Mouse (Mus musculus): ENCODE results near the gene a.
"Not testable (repeated sequence)": the region's sequence is repeated elsewhere in the genome, so short reads cannot be mapped to it uniquely, and the experiment has no call there.

The a gene

GRCm38 (mm10) chr2:154899412-154899811 lies 108.2 kb downstream of the a start:
- in situ Hi-C loops (cut with MboI; ENCODE audit: low pct_unique_long_range_greater_than_20kb in 1 of 2, low sequenced_read_pairs in 2 of 2, unreplicated experiment in 1 of 2): not testable (repeated sequence)

GRCm38 (mm10) chr2:154902111-154902510 lies 110.9 kb downstream of the a start:
- in situ Hi-C loops (cut with MboI; ENCODE audit: low pct_unique_long_range_greater_than_20kb in 1 of 2, low sequenced_read_pairs in 2 of 2, unreplicated experiment in 1 of 2): loop anchor here in 1 of 2 experiments (10.0 kb wide), 1 partner anchor 477 kb away; no protein-coding TSS in a partner anchor

DNA sequence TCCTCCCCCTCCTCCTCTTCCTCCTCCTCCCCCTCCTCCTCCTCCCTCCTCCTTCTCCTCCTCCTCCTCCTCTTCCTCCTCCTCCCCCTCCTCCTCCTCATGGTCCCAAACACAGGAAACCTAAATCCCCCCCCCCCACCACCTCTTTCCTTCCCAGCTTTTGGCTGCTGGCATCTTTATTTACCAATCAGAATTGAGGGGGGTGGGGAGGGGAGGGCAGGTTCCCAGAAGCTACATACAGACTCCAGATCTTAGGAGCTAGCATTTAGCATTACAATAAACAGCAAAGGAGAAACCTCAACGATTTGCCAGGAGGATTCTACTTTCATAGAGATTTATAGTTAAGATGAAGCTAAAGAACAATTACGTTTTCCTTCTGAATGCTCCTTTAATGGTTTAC lies 114.6 kb downstream of the a start:
- in situ Hi-C loops (cut with MboI; ENCODE audit: low pct_unique_long_range_greater_than_20kb in 1 of 2, low sequenced_read_pairs in 2 of 2, unreplicated experiment in 1 of 2): loop anchor here in 1 of 2 experiments (10.0 kb wide), 1 partner anchor 481 kb away; no protein-coding TSS in a partner anchor

GRCm38 (mm10) chr2:154908223-154908622 lies 117.0 kb downstream of the a start:
- in situ Hi-C loops (cut with MboI; ENCODE audit: low pct_unique_long_range_greater_than_20kb in 1 of 2, low sequenced_read_pairs in 2 of 2, unreplicated experiment in 1 of 2): loop anchor here in 1 of 2 experiments (10.0 kb wide), 1 partner anchor 483 kb away; no protein-coding TSS in a partner anchor

- in situ Hi-C loops (cut with MboI; ENCODE audit: low pct_unique_long_range_greater_than_20kb in 1 of 2, low sequenced_read_pairs in 2 of 2, unreplicated experiment in 1 of 2): loop anchor here in 1 of 2 experiments (10.0 kb wide), 1 partner anchor 485 kb away; no protein-coding TSS in a partner anchor
Measured at GRCm38 (mm10) chr2:154909789-154910188, 118.6 kb downstream of the a start.

- in situ Hi-C loops (cut with MboI; ENCODE audit: low pct_unique_long_range_greater_than_20kb in 1 of 2, low sequenced_read_pairs in 2 of 2, unreplicated experiment in 1 of 2): loop anchor here (5.0 kb wide), 1 partner anchor 56 kb away; no protein-coding TSS in a partner anchor
Measured at GRCm38 (mm10) chr2:154915922-154916541, 124.8 kb downstream of the a start.

GRCm38 (mm10) chr2:154916547-154916946 lies 125.3 kb downstream of the a start:
- in situ Hi-C loops (cut with MboI; ENCODE audit: low pct_unique_long_range_greater_than_20kb in 1 of 2, low sequenced_read_pairs in 2 of 2, unreplicated experiment in 1 of 2): loop anchor here (5.0 kb wide), 1 partner anchor 56 kb away; no protein-coding TSS in a partner anchor

DNA sequence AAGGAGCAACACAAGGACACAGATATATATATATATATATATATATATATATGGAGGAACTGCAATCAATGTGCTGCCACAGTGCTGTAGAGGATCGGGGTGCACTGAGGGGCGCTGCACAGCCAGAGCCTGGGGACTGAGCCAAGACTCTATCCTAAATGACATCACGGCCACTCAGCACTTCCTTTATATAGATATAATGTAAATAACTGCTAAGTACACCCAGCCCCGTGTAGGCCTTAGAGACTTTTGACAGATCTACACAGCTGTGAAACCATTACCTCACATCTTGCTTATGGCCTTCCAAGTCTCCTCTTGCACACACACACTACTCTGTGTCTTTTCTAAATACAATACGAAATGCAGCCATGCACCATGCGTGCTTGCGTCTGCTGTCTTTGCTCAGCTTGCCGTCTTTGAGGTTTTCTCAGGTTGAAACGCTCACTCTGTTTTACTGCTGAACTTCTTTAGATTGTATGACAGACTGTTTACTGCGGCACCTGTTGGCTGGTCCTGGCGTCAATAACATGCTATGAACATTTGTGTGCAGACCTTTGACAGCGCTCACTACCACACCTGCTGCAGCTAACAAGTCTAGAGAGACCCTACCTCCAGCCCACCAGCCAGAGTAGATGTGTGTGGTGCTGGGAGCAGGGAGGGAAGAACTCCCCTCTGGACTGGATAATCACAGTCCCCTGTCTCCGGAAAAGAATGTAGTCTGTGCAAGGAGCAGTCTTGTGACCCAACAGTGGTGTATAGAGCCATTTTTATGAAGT lies 126.9 kb downstream of the a start:
- in situ Hi-C loops (cut with MboI; ENCODE audit: low pct_unique_long_range_greater_than_20kb in 1 of 2, low sequenced_read_pairs in 2 of 2, unreplicated experiment in 1 of 2): loop anchor here (5.0 kb wide), 1 partner anchor 54 kb away; no protein-coding TSS in a partner anchor

DNA sequence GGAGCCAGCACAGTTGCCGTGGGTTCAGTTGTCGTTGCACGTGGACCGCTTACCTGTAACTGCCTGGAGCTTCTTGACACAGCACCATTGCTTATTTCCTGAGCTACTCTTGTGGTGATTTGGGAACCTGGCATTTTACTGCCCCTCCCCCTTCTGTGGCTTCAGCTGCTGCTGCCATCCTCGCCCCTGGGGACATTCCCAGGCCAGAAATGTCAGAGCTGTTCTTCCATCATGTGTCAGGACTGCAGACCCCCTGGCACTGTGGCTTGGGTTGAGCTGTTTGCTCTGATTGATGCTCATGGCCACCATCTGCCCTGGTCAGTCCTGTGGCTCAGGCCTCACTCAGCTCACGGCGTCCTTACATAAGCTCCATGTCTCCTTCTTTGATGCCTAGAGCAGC lies 129.7 kb downstream of the a start:
- in situ Hi-C loops (cut with MboI; ENCODE audit: low pct_unique_long_range_greater_than_20kb in 1 of 2, low sequenced_read_pairs in 2 of 2, unreplicated experiment in 1 of 2): no loop called here

DNA sequence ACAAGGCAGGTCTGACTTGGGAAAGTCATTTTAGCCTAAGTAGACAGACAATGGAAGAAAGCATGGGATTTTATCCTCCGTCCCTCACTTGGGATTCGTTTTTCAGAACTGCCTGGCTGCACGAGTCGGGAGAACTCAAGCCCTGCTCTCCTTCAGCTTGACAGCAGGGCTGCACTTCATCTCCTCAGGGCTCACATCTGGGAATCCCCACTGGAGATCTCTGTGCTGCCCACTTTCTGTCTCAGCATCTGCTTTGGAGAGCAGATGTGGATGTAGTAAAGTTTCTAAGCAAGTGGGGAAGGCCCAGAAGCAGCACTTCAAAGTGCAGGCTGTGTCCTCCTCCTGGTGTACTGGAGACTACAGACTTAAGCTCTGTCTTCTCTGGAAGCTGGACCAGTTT lies 130.9 kb downstream of the a start:
- in situ Hi-C loops (cut with MboI; ENCODE audit: low pct_unique_long_range_greater_than_20kb in 1 of 2, low sequenced_read_pairs in 2 of 2, unreplicated experiment in 1 of 2): not testable (repeated sequence)

DNA sequence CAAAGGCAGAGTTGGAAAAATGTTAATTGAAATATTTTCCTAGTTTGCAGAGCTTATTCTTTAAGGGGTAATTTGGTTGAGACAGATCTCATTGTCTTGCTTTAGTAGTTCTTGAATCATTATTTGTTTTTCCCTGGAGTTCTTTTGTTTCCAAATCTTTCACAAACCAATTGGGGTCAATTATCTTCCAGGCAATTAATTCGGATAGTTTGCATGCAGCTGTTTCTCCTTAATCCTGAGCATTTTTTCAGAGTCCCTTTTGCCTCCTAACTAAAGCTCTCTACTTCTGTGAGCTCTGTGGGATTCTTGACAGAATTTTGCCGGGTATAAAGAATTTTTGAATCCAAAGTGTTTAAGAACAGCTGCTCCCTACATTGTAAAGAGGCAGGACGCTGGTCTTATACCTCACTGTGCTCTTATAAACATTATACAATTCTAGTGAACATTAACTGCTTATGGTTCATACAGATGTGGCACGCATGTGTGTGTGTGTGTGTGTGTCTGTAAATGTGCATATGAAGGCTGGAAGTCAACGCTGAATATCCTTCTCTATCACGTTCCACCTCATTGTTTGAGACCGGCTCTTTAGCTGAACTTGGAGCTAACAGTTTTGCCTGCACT lies 134.3 kb downstream of the a start:
- in situ Hi-C loops (cut with MboI; ENCODE audit: low pct_unique_long_range_greater_than_20kb in 1 of 2, low sequenced_read_pairs in 2 of 2, unreplicated experiment in 1 of 2): loop anchor here in 1 of 2 experiments (25.0 kb wide), 1 partner anchor 213 kb away; no protein-coding TSS in a partner anchor

DNA sequence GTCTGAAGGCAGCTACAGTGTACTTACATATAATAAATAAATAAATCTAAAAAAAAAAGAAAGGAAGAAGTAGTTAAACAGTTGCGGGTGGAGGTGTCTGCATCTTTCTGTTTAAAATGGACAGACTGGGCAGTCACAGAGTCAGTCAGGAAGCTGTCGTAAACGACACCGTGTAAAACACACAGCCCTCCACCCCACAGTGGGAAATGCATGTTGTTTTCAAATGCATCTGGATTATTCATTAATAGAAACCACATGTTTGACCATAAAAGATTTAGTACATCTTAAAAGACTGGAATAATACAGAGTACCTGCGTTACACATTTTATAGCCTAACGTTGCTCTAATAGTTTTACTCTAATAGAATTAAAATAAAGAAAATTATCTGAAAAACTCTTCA lies 135.6 kb downstream of the a start:
- in situ Hi-C loops (cut with MboI; ENCODE audit: low pct_unique_long_range_greater_than_20kb in 1 of 2, low sequenced_read_pairs in 2 of 2, unreplicated experiment in 1 of 2): loop anchor here in 1 of 2 experiments (25.0 kb wide), 1 partner anchor 215 kb away; no protein-coding TSS in a partner anchor

DNA sequence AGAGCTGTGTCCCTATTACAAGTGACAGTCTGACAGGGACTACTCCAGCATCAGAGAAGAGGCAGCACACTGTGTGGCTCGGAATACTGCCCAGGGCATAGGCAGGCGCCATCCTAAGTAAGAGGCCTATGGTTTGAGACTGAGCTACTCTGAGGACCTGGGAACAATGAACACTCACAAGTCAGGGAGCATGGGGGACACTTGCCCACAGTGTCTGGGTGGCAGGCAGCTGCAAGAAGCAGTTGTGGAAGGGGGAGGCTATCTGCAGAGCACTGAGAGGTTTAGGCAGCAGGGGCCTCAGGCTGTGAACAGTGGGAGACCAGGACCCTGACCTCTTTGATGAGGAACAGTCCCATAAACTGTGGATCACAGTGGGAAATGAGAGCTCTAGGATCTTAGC lies 137.1 kb downstream of the a start:
- in situ Hi-C loops (cut with MboI; ENCODE audit: low pct_unique_long_range_greater_than_20kb in 1 of 2, low sequenced_read_pairs in 2 of 2, unreplicated experiment in 1 of 2): loop anchor here in 1 of 2 experiments (25.0 kb wide), 1 partner anchor 216 kb away; no protein-coding TSS in a partner anchor

DNA sequence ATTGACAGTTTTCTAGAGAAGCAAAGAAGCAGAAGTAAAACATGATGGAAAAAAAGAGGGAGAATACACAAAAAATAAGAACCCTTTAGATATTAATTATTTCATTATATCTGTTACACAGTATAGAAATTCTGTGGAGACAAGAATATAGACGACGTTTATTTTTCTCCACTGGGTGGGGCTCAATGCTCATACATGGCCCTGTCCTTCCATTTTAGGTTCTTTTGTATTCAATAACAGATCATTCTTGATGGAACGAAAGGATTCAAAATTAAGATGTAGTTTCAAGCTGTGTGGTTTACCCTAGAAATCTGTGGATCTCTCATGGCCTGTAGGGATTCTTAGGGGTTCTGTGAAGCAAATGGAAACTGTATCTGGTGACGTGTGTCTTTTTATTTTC lies 142.7 kb downstream of the a start:
- in situ Hi-C loops (cut with MboI; ENCODE audit: low pct_unique_long_range_greater_than_20kb in 1 of 2, low sequenced_read_pairs in 2 of 2, unreplicated experiment in 1 of 2): loop anchor here in 1 of 2 experiments (25.0 kb wide), 1 partner anchor 222 kb away; no protein-coding TSS in a partner anchor

- in situ Hi-C loops (cut with MboI; ENCODE audit: low pct_unique_long_range_greater_than_20kb in 1 of 2, low sequenced_read_pairs in 2 of 2, unreplicated experiment in 1 of 2): loop anchor here in 1 of 2 experiments (25.0 kb wide), 1 partner anchor 224 kb away; no protein-coding TSS in a partner anchor
Measured at GRCm38 (mm10) chr2:154936106-154936505, 144.9 kb downstream of the a start.

DNA sequence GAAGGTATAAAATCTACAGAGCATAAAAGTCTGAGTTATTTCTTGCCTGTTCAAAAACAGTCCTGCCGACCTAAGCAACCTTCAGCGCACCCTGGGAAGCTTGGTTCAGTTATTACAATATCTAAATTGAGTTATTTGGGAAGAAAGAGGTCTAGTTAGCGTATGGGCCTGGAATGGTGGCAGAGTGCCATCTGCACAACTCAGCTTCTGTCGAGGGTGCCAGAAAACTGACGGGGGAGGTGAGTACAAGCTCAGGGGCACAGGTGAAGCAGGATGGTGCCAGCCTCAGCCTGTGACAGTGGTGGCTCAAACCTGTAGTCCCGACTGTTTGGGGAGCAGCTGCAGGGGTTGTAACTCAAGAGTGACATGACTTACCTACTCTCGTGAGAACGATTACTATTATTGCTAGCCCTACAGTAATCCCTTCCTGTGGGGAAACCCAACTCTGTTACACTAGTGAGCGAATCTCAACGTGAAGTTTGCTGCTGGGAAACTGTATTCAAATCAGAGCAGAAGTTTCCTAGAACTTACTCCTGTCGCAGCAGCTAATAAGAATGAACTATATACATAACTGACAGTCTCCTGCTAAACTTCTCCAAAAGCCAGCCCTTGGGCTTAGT lies 145.4 kb downstream of the a start:
- in situ Hi-C loops (cut with MboI; ENCODE audit: low pct_unique_long_range_greater_than_20kb in 1 of 2, low sequenced_read_pairs in 2 of 2, unreplicated experiment in 1 of 2): loop anchor here in 1 of 2 experiments (25.0 kb wide), 1 partner anchor 224 kb away; no protein-coding TSS in a partner anchor

DNA sequence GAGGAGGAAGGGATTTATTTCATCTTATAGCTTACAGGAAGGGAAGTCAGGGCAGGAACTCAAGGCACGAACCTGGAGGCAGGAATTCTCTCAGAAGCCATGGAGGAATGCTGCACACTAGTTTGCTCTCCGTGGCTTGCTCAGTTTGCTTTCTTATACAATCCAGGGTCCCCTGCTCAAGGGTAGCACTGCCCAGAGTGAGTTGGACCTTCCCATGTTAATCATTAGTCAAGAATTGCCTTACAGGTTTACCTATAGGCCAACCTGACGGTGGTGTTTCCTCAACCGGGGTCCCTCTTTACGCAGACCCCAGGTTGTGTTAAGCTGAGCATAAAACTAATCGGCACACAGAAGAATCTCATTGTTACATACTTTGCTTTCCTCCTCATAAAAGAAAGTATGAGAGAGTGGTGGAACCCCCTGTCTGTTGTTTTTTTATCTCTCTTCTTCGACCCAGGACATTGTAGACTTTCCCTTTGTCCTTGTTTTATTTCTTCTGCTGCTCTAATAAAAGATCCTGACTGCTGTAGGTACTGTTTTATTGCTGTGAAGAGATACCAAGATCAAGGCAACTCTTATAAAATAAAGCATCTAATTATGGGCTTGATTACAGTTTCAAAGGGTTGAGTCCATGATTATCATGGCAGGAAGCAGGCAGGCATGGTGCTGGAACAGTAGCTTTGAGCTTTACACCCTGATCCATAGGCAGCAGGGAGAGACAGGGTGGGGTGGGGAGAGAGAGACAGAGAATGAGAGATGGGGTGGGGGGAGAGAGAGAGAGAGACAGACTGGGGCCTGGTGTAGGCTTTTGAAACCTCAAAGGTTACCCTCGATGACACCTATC lies 146.6 kb downstream of the a start:
- in situ Hi-C loops (cut with MboI; ENCODE audit: low pct_unique_long_range_greater_than_20kb in 1 of 2, low sequenced_read_pairs in 2 of 2, unreplicated experiment in 1 of 2): loop anchor here in 1 of 2 experiments (25.0 kb wide), 1 partner anchor 225 kb away; no protein-coding TSS in a partner anchor
